Mouse (Mus musculus) small intestine, adult 2 months (tissue): ENCODE data around the gene Pip4k2a. TPM values are rescaled to one million over a fixed set of nuclear protein-coding genes. Genes with fewer than 3 reads are reported as not detected.
A peak's percentile ranks its signal among the peaks of the same experiment; 100 is the strongest.

ENCODE experiments used
- H3K27ac ChIP-seq: fragments of 200-500 bp; 2 replicates; pipeline ENCODE4 v1.5.1; 2012; ENCODE audit warnings: low read depth, low read length, control low read depth, inconsistent platforms; ENCODE audit not compliant: insufficient read depth
- H3K27me3 ChIP-seq: fragments of 200-500 bp; 2 replicates; pipeline ENCODE4 v1.6.1; 2012; ENCODE audit warnings: mild to moderate bottlenecking, moderate library complexity, low read length, inconsistent platforms; ENCODE audit not compliant: control insufficient read depth, insufficient read depth
- H3K36me3 ChIP-seq: fragments of 200-500 bp; 2 replicates; pipeline ENCODE4 v1.6.1; 2012; ENCODE audit warnings: mild to moderate bottlenecking, low read length, control low read depth, inconsistent platforms; ENCODE audit not compliant: control insufficient read depth, insufficient read depth
- H3K4me1 ChIP-seq: fragments of 200-500 bp; 2 replicates; pipeline ENCODE4 v1.6.1; 2012; ENCODE audit warnings: low read length, inconsistent platforms, mixed read lengths; ENCODE audit not compliant: control insufficient read depth, insufficient read depth, insufficient read length
- H3K4me3 ChIP-seq: fragments of 200-500 bp; 2 replicates; pipeline ENCODE4 v1.5.1; 2012; ENCODE audit warnings: low read depth, mild to moderate bottlenecking, control low read depth, inconsistent platforms, low read length, moderate library complexity
- CTCF ChIP-seq: fragments of 200-500 bp; IDR thresholded peaks from 2 replicates; pipeline ENCODE4 v1.5.1; 2012; ENCODE audit warnings: low read depth, mild to moderate bottlenecking, control low read depth, inconsistent platforms, low read length, moderate library complexity, mixed read lengths; ENCODE audit not compliant: insufficient replicate concordance, insufficient read length; ENCODE audit errors: extremely low read depth
- POLR2A ChIP-seq: fragments of 200-500 bp; IDR thresholded peaks from 2 replicates; pipeline ENCODE4 v1.6.1; 2012; ENCODE audit warnings: low read depth, mild to moderate bottlenecking, control low read depth, inconsistent platforms, low read length, moderate library complexity
- WGBS: fragments of 180-500 bp; shearing (Covaris S2); methylation state at CpG from one replicate; pipeline ENCODE4 v1.1.7; 2018; 5-methylcytosine and 5-hydroxymethylcytosine counted together
- polyA plus RNA-seq: library from polyadenylated mRNA; depleted of rRNA; stranded (reverse); fragments of >200 nt; gene quantifications from 2 replicates; pipeline ENCODE4 v1.2.3, GENCODE M21; 2012

Gene Pip4k2a
- polyA plus RNA-seq, 1 experiment = 2.2 TPM

- H3K4me1 ChIP-seq = no peaks in the 10 kb centered on the region
- no peak overlapping the region for H3K4me3 ChIP-seq
- no peaks in the 10 kb centered on the region for H3K36me3 ChIP-seq
- WGBS = 43% methylated on average over 7 of the region's 7 CpGs
- H3K27ac ChIP-seq = no peak overlapping the region
- H3K27me3 ChIP-seq = 0 out of 2 replicates have a peak, but pooled peaks cover 3% of the 10 kb centered on the region
- TF ChIP-seq CTCF (no peak), POLR2A (no peak)
Measured at GRCm38 (mm10) chr2:18992512-18993510, 5.1 kb downstream of the Pip4k2a start.

- WGBS = 77% methylated on average over 3 of the region's 3 CpGs
- no peaks in the 10 kb centered on the region for H3K4me1 ChIP-seq
- no peaks in the 10 kb centered on the region for H3K36me3 ChIP-seq
- H3K4me3 ChIP-seq = no peak overlapping the region
- no peak for TF ChIP-seq POLR2A
- TF ChIP-seq CTCF = no peak
- no peaks in the 10 kb centered on the region for H3K27me3 ChIP-seq
- H3K27ac ChIP-seq = no peak overlapping the region
Measured at GRCm38 (mm10) chr2:18988885-18989284, 9.0 kb downstream of the Pip4k2a start.

- Histone ChIP-seq H3K36me3 (no peaks in the 10 kb centered on the region), H3K4me1 (no peaks in the 10 kb centered on the region), H3K4me3 (no peak overlapping the region), H3K27me3 (no peaks in the 10 kb centered on the region), H3K27ac (no peak overlapping the region)
- WGBS = 62% methylated on average over 3 of the region's 3 CpGs
- TF ChIP-seq POLR2A (no peak), CTCF (no peak)
Measured at GRCm38 (mm10) chr2:18985506-18985905, 12.4 kb downstream of the Pip4k2a start.

- TF ChIP-seq POLR2A (no peak), CTCF (no peak)
- H3K27ac ChIP-seq = peak overlapping the region; percentile 57
- 82% methylated on average over 15 of the region's 15 CpGs for WGBS
- H3K27me3 ChIP-seq = no peaks in the 10 kb centered on the region
- no peak overlapping the region for H3K4me3 ChIP-seq
- H3K4me1 ChIP-seq = no peaks in the 10 kb centered on the region
- no peaks in the 10 kb centered on the region for H3K36me3 ChIP-seq
Measured at GRCm38 (mm10) chr2:18984095-18984847, 13.7 kb downstream of the Pip4k2a start.

- Histone ChIP-seq H3K27ac (no peak overlapping the region; the same call in 1 of the 2 replicates), H3K4me3 (no peak overlapping the region), H3K27me3 (no peaks in the 10 kb centered on the region), H3K36me3 (no peaks in the 10 kb centered on the region), H3K4me1 (no peaks in the 10 kb centered on the region)
- no peak for TF ChIP-seq POLR2A
- no peak for TF ChIP-seq CTCF
Measured at GRCm38 (mm10) chr2:18983546-18983945, 14.4 kb downstream of the Pip4k2a start.

- TF ChIP-seq CTCF (no peak), POLR2A (no peak)
- Histone ChIP-seq H3K4me3 (no peak overlapping the region), H3K27ac (no peak overlapping the region), H3K4me1 (no peaks in the 10 kb centered on the region), H3K36me3 (no peaks in the 10 kb centered on the region), H3K27me3 (no peaks in the 10 kb centered on the region)
- WGBS = 71% methylated on average over 6 of the region's 6 CpGs
Measured at GRCm38 (mm10) chr2:18982581-18982980, 15.3 kb downstream of the Pip4k2a start.

- Histone ChIP-seq H3K27ac (no peak overlapping the region), H3K4me3 (no peak overlapping the region), H3K36me3 (no peaks in the 10 kb centered on the region), H3K4me1 (no peaks in the 10 kb centered on the region), H3K27me3 (no peaks in the 10 kb centered on the region)
- TF ChIP-seq POLR2A = no peak
- TF ChIP-seq CTCF = no peak
- 81% methylated on average over 7 of the region's 7 CpGs for WGBS
Measured at GRCm38 (mm10) chr2:18979675-18980074, 18.3 kb downstream of the Pip4k2a start.
